Mouse (Mus musculus) brain, embryonic 14.5 days (tissue): ENCODE results near the gene Cdkl4.

Experiments used
- CTCF ChIP-seq: fragments of 200-500 bp; IDR thresholded peaks from 2 replicates; pipeline ENCODE4 v1.5.1; 2012; ENCODE audit warnings: inconsistent platforms, mild to moderate bottlenecking, moderate library complexity, borderline replicate concordance; ENCODE audit not compliant: insufficient read depth, insufficient read length; ENCODE audit errors: extremely low read depth
- POLR2A ChIP-seq: fragments of 200-500 bp; IDR thresholded peaks from 2 replicates; pipeline ENCODE4 v1.6.1; 2012; ENCODE audit warnings: mild to moderate bottlenecking, inconsistent platforms, borderline replicate concordance; ENCODE audit not compliant: poor library complexity, insufficient read depth, insufficient read length, severe bottlenecking; ENCODE audit errors: extremely low read depth

- no peak for TF ChIP-seq CTCF
- TF ChIP-seq POLR2A = no peak
These were observed 428 bp upstream of the Cdkl4 start for GRCm38 (mm10) chr17:80578041-80578440.
